Mouse (Mus musculus) liver, embryonic 14.5 days (tissue): ENCODE data around the gene Atf3. TPM values are rescaled to one million over a fixed set of nuclear protein-coding genes. Genes with fewer than 3 reads are reported as not detected.

Experiments
- ATAC-seq: fragments of 200-750 bp; cut with Nextera tagmentation; 2 replicates; pipeline ENCODE4 v1.8.0; 2017; ENCODE audit warnings: moderate number of reproducible peaks, mild to moderate bottlenecking, moderate library complexity; ENCODE audit not compliant: insufficient read depth
- DNase-seq, 3 experiments: peaks; one replicate each; pipeline ENCODE4 v3.0.0-alpha.2; 2012 to 2013; ENCODE audit warnings: low read depth in 3 of 3, low spot score in 3 of 3
- H3K27ac ChIP-seq: fragments of 300-500 bp; sonication (generic); 2 replicates; pipeline ENCODE4 v1.5.1; 2014; ENCODE audit warnings: moderate library complexity, mild to moderate bottlenecking, control low read depth, inconsistent platforms
- H3K27me3 ChIP-seq: fragments of 300-500 bp; sonication (generic); 2 replicates; pipeline ENCODE4 v1.6.1; 2014; ENCODE audit warnings: mild to moderate bottlenecking, low read length, moderate library complexity; ENCODE audit not compliant: control insufficient read depth, insufficient read depth
- H3K36me3 ChIP-seq: fragments of 300-500 bp; sonication (generic); replicated peaks from 2 replicates; pipeline ENCODE4 v1.6.1; 2014; ENCODE audit warnings: low read depth; ENCODE audit not compliant: control insufficient read depth, insufficient read depth
- H3K4me1 ChIP-seq, 2 experiments: fragments of 200-500 bp in 1 of 2; fragments of 300-500 bp in 1 of 2; sonication (generic) in 1 of 2; replicated peaks; 2 replicates each; pipeline ENCODE4 v1.6.1; 2012 to 2014; ENCODE audit warnings: antibody characterized with exemption in 1 of 2, inconsistent platforms in 1 of 2, low read length in 1 of 2; ENCODE audit not compliant: control insufficient read depth in 2 of 2, insufficient read depth in 2 of 2
- H3K4me2 ChIP-seq: fragments of 300-500 bp; sonication (generic); 2 replicates; pipeline ENCODE4 v1.6.1; 2014; ENCODE audit warnings: low read depth, mild to moderate bottlenecking, control low read depth, moderate library complexity
- H3K4me3 ChIP-seq, 2 experiments: fragments of 200-500 bp in 1 of 2; fragments of 300-500 bp in 1 of 2; sonication (generic) in 1 of 2; 2 replicates each; pipeline ENCODE4 v1.5.1; 2012 to 2014; ENCODE audit warnings: low read depth in 2 of 2, low read length in 2 of 2, mild to moderate bottlenecking in 2 of 2, control low read depth in 1 of 2, inconsistent platforms in 1 of 2, moderate library complexity in 1 of 2; ENCODE audit not compliant: insufficient read depth in 1 of 2
- H3K9ac ChIP-seq: fragments of 300-500 bp; sonication (generic); replicated peaks from 2 replicates; pipeline ENCODE4 v1.6.1; 2014; ENCODE audit warnings: mild to moderate bottlenecking, control low read depth, moderate library complexity
- H3K9me3 ChIP-seq: fragments of 300-500 bp; sonication (generic); 2 replicates; pipeline ENCODE4 v1.6.1; 2016; ENCODE audit warnings: low read length, mixed read lengths; ENCODE audit not compliant: control insufficient read depth
- CTCF ChIP-seq: IDR thresholded peaks from 2 replicates; pipeline ENCODE4 v1.5.1; 2016; ENCODE audit warnings: antibody characterized with exemption, low read depth, control low read depth
- EP300 ChIP-seq: IDR thresholded peaks from 2 replicates; pipeline ENCODE4 v1.6.1; 2016; ENCODE audit warnings: antibody characterized with exemption, low read depth
- WGBS: fragments of 180-500 bp; shearing (Covaris S2); extraction: QIAGEN DNeasy Blood & Tissue Kit; methylation state at CpG from one replicate; pipeline ENCODE4 v1.1.7; 2014; ENCODE audit not compliant: insufficient replicate concordance; 5-methylcytosine and 5-hydroxymethylcytosine counted together
- polyA plus RNA-seq, 2 experiments: library from polyadenylated mRNA; depleted of rRNA in 1 of 2; stranded (reverse) in 1 of 2; unstranded in 1 of 2; fragments of >200 nt; fragmentation: Nextera tagmentation in 1 of 2; extraction: Ambion mirVana in 1 of 2; gene quantifications; 2 replicates each; pipeline versions ENCODE4 v1.2.1 to v1.2.3; 2012 to 2014

Gene Atf3
- polyA plus RNA-seq, 2 experiments, result 0.76 to 1.3 TPM

- DNase-seq (no peak), ATAC-seq (no peak)
- H3K4me3 ChIP-seq, result no peak overlapping the region
- TF ChIP-seq EP300 (no peak), CTCF (no peak)
- no peaks in the 10 kb centered on the region for H3K9me3 ChIP-seq
- H3K27ac ChIP-seq, result no peak overlapping the region
- peaks cover 0 to 3% of the 10 kb centered on the region in 2 experiments; a peak in 1 of 4 replicates for H3K4me1 ChIP-seq
- no peak overlapping the region for H3K9ac ChIP-seq
- 71% methylated on average over 1 of the region's 1 CpGs for WGBS
- H3K4me2 ChIP-seq, result no peak overlapping the region
- H3K27me3 ChIP-seq, result no peaks in the 10 kb centered on the region
- no peaks in the 10 kb centered on the region for H3K36me3 ChIP-seq
These were observed 29.7 kb upstream of the Atf3 start for GRCm38 (mm10) chr1:191247561-191247960.

DNA sequence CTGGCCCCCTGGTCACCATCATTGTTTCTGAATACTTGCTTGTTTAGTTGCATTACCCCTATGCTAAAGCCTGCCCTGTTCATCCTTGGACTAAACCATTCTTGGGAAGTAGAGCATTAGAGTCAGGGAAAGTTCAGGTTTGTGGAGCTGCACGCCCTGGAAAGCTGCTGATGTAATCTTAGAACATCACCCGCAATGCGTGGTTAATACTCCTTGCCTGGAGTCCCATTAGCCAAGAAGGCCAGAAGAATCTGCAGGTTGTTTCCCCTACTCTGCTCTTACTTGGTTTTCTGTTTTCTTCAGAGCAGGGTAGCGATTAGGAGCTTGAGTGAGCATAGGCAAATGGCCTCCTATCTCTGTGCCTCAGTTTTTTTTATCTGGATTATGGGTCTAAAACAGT lies 26.0 kb upstream of the Atf3 start:
- DNase-seq (no peak), ATAC-seq (no peak)
- Histone ChIP-seq H3K4me3 (no peak overlapping the region), H3K4me1 (no peaks in the 10 kb centered on the region), H3K4me2 (no peak overlapping the region), H3K27ac (no peak overlapping the region), H3K9me3 (no peaks in the 10 kb centered on the region), H3K9ac (no peak overlapping the region), H3K27me3 (no peaks in the 10 kb centered on the region), H3K36me3 (no peaks in the 10 kb centered on the region)
- 70% methylated on average over 4 of the region's 4 CpGs for WGBS
- TF ChIP-seq EP300 (no peak), CTCF (no peak)

DNA sequence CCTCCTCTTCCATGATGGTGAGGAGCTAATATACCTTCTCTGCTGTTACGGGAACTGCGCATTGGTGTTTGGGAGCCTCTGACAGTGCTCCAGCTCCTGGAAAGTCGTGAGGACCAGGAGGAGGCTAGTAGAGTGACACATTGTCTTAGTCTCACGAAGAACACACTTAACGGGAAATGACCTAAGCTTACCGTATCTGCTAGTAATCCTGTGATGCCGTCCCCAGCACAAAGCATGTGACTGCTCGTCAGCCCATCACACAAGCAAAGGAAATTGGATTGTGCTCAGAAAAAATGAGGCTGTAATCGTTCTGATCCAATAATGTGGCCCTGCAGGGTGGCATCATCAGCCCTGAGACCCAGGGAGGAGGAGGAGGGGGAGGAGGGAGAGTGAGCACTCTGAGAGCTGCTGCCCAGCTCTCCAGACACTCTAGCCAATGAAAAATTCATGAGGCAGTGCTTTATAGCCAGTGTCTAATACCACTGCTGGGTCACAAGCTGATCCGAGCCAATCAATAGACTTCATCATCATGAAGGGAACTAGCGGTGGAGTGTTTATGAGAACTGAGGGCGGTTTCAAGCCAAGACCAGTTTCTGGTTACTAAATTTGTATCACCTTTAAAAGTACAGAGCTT lies 24.3 kb upstream of the Atf3 start:
- TF ChIP-seq EP300 (no peak), CTCF (no peak)
- ATAC-seq (no peak), DNase-seq (no peak)
- Histone ChIP-seq H3K27me3 (no peaks in the 10 kb centered on the region), H3K4me2 (no peak overlapping the region), H3K9me3 (no peaks in the 10 kb centered on the region), H3K36me3 (no peaks in the 10 kb centered on the region), H3K4me1 (no peaks in the 10 kb centered on the region), H3K27ac (no peak overlapping the region), H3K9ac (no peak overlapping the region), H3K4me3 (no peak overlapping the region)
- WGBS, result 49% methylated on average over 12 of the region's 12 CpGs

GRCm38 (mm10) chr1:191241574-191241973 lies 23.7 kb upstream of the Atf3 start:
- Histone ChIP-seq H3K4me2 (no peak overlapping the region), H3K4me1 (no peaks in the 10 kb centered on the region), H3K36me3 (no peaks in the 10 kb centered on the region), H3K27ac (no peak overlapping the region), H3K27me3 (no peaks in the 10 kb centered on the region), H3K9me3 (no peaks in the 10 kb centered on the region), H3K9ac (no peak overlapping the region), H3K4me3 (no peak overlapping the region)
- TF ChIP-seq EP300, result no peak
- TF ChIP-seq CTCF, result no peak
- no peak for ATAC-seq
- no peak for DNase-seq
- 76% methylated on average over 1 of the region's 1 CpGs for WGBS

GRCm38 (mm10) chr1:191239602-191240001 lies 21.8 kb upstream of the Atf3 start:
- no peak overlapping the region for H3K9ac ChIP-seq
- H3K4me1 ChIP-seq, result no peaks in the 10 kb centered on the region; a peak in 1 of 4 replicates
- H3K4me3 ChIP-seq, result no peak overlapping the region
- no peak overlapping the region for H3K27ac ChIP-seq
- H3K36me3 ChIP-seq, result no peaks in the 10 kb centered on the region
- WGBS, result 54% methylated on average over 4 of the region's 4 CpGs
- TF ChIP-seq CTCF (no peak), EP300 (no peak)
- ATAC-seq (no peak), DNase-seq (no peak)
- H3K27me3 ChIP-seq, result no peaks in the 10 kb centered on the region
- no peaks in the 10 kb centered on the region for H3K9me3 ChIP-seq
- no peak overlapping the region for H3K4me2 ChIP-seq
